Mouse (Mus musculus): ENCODE measurements around the gene Jaml.

GRCm38 (mm10) chr9:45055082-45055713 is 23.8 kb upstream of the Jaml start, which contains the start of gene Mpzl3:
- TF ChIP-seq CHD2 (IDR thresholded peaks at IDR 0.05; ENCODE audit: low read length) (no peak), ZNF384 (IDR thresholded peaks at IDR 0.05; ENCODE audit: low read depth, low read length) (no peak)
